Mouse (Mus musculus): ENCODE measurements around the gene Ndufv1. TPM values are rescaled to one million over a fixed set of nuclear protein-coding genes. Genes with fewer than 3 reads are reported as not detected.

Ndufv1 gene
- polyA plus RNA-seq, 1 experiment from 2014 or later, result 221 TPM

GRCm38 (mm10) chr19:4036327-4037045, 23.9 kb upstream of the Ndufv1 start:
- 72% methylated on average over 12 of the region's 12 CpGs for WGBS

GRCm38 (mm10) chr19:4033742-4034141, 21.1 kb upstream of the Ndufv1 start:
- Histone ChIP-seq H3K27me3 (ENCODE audit: low read depth, poor library complexity, severe bottlenecking) (no peaks in the 10 kb centered on the region), H3K36me3 (peaks cover 10% of the 10 kb centered on the region), H3K27ac (no peak overlapping the region), H3K4me3 (no peak overlapping the region), H3K9me3 (replicated peaks) (no peaks in the 10 kb centered on the region), H3K4me1 (peaks cover 21% of the 10 kb centered on the region)
- no peak for DNase-seq (ENCODE audit: low spot score)
- 79% methylated on average over 5 of the region's 5 CpGs for WGBS

More at GRCm38 (mm10) chr19:4036327-4037045, 23.9 kb upstream of the Ndufv1 start:
- Histone ChIP-seq H3K9me3 (replicated peaks) (no peaks in the 10 kb centered on the region), H3K4me1 (peaks cover 21% of the 10 kb centered on the region), H3K36me3 (peaks cover 10% of the 10 kb centered on the region), H3K27ac (no peak overlapping the region), H3K4me3 (peak overlapping the region; percentile 17), H3K27me3 (ENCODE audit: low read depth, poor library complexity, severe bottlenecking) (no peaks in the 10 kb centered on the region)
- DNase-seq (ENCODE audit: low spot score), result no peak

- no peak for DNase-seq (ENCODE audit: low spot score)
- H3K4me3 ChIP-seq, result no peak overlapping the region
- no peaks in the 10 kb centered on the region for H3K27me3 ChIP-seq (ENCODE audit: low read depth, poor library complexity, severe bottlenecking)
- H3K9me3 ChIP-seq (replicated peaks), result no peaks in the 10 kb centered on the region
- 84% methylated on average over 3 of the region's 3 CpGs for WGBS
- H3K27ac ChIP-seq, result no peak overlapping the region
- H3K4me1 ChIP-seq, result peaks cover 20% of the 10 kb centered on the region
- H3K36me3 ChIP-seq, result peaks cover 10% of the 10 kb centered on the region
Observed at GRCm38 (mm10) chr19:4033298-4033697, 20.7 kb upstream of the Ndufv1 start.

GRCm38 (mm10) chr19:4032668-4033067, 20.1 kb upstream of the Ndufv1 start:
- Histone ChIP-seq H3K27me3 (ENCODE audit: low read depth, poor library complexity, severe bottlenecking) (no peaks in the 10 kb centered on the region), H3K36me3 (peaks cover 10% of the 10 kb centered on the region), H3K4me3 (no peak overlapping the region), H3K4me1 (peaks cover 15% of the 10 kb centered on the region), H3K9me3 (replicated peaks) (no peaks in the 10 kb centered on the region), H3K27ac (no peak overlapping the region)
- WGBS, result 59% methylated on average over 7 of the region's 7 CpGs
- no peak for DNase-seq (ENCODE audit: low spot score)

GRCm38 (mm10) chr19:4027576-4027975, 15.0 kb upstream of the Ndufv1 start:
- Histone ChIP-seq H3K9me3 (replicated peaks) (0 out of 2 replicates have a peak, but pooled peaks cover 4% of the 10 kb centered on the region), H3K27me3 (ENCODE audit: low read depth, poor library complexity, severe bottlenecking) (no peaks in the 10 kb centered on the region), H3K36me3 (no peaks in the 10 kb centered on the region), H3K4me3 (no peak overlapping the region), H3K27ac (no peak overlapping the region), H3K4me1 (no peaks in the 10 kb centered on the region)
- no peak for DNase-seq (ENCODE audit: low spot score)

- Histone ChIP-seq H3K4me3 (no peak overlapping the region), H3K27ac (no peak overlapping the region), H3K9me3 (replicated peaks) (0 out of 2 replicates have a peak, but pooled peaks cover 4% of the 10 kb centered on the region), H3K4me1 (peaks cover 10% of the 10 kb centered on the region; the same call in 1 of the 2 replicates), H3K36me3 (no peaks in the 10 kb centered on the region), H3K27me3 (ENCODE audit: low read depth, poor library complexity, severe bottlenecking) (no peaks in the 10 kb centered on the region)
- DNase-seq (ENCODE audit: low spot score), result no peak
- WGBS, result 81% methylated on average over 7 of the region's 7 CpGs
Observed at GRCm38 (mm10) chr19:4023185-4023584, 10.6 kb upstream of the Ndufv1 start.

- H3K27ac ChIP-seq, result no peak overlapping the region
- peak; percentile 62 for DNase-seq (ENCODE audit: low spot score)
Observed at GRCm38 (mm10) chr19:4018743-4019583, 6.4 kb upstream of the Ndufv1 start.

GRCm38 (mm10) chr19:4017921-4018587, 5.4 kb upstream of the Ndufv1 start:
- Histone ChIP-seq H3K27ac (no peak overlapping the region), H3K36me3 (no peaks in the 10 kb centered on the region), H3K4me1 (peaks cover 16% of the 10 kb centered on the region; the same call in 1 of the 2 replicates), H3K27me3 (ENCODE audit: low read depth, poor library complexity, severe bottlenecking) (no peaks in the 10 kb centered on the region), H3K4me3 (no peak overlapping the region), H3K9me3 (replicated peaks) (no peaks in the 10 kb centered on the region)
- DNase-seq (ENCODE audit: low spot score), result no peak
- 66% methylated on average over 10 of the region's 10 CpGs for WGBS

More at GRCm38 (mm10) chr19:4018743-4019583, 6.4 kb upstream of the Ndufv1 start:
- H3K4me3 ChIP-seq, result no peak overlapping the region
- no peaks in the 10 kb centered on the region for H3K27me3 ChIP-seq (ENCODE audit: low read depth, poor library complexity, severe bottlenecking)
- peaks cover 10% of the 10 kb centered on the region; the same call in 1 of the 2 replicates for H3K4me1 ChIP-seq
- 41% methylated on average over 18 of the region's 18 CpGs for WGBS
- no peaks in the 10 kb centered on the region for H3K9me3 ChIP-seq (replicated peaks)
- no peaks in the 10 kb centered on the region for H3K36me3 ChIP-seq

- 63% methylated on average over 5 of the region's 5 CpGs for WGBS
- H3K27ac ChIP-seq, result no peak overlapping the region
Observed at GRCm38 (mm10) chr19:4015635-4016034, 3.0 kb upstream of the Ndufv1 start.

GRCm38 (mm10) chr19:4014802-4015201, 2.2 kb upstream of the Ndufv1 start:
- Histone ChIP-seq H3K9me3 (replicated peaks) (no peaks in the 10 kb centered on the region), H3K27me3 (ENCODE audit: low read depth, poor library complexity, severe bottlenecking) (no peaks in the 10 kb centered on the region), H3K4me1 (peaks cover 27% of the 10 kb centered on the region), H3K36me3 (peaks cover 13% of the 10 kb centered on the region), H3K27ac (no peak overlapping the region; the same call in 1 of the 2 replicates), H3K4me3 (no peak overlapping the region)
- DNase-seq (ENCODE audit: low spot score), result no peak

More at GRCm38 (mm10) chr19:4015635-4016034, 3.0 kb upstream of the Ndufv1 start:
- H3K4me3 ChIP-seq, result no peak overlapping the region
- no peaks in the 10 kb centered on the region for H3K27me3 ChIP-seq (ENCODE audit: low read depth, poor library complexity, severe bottlenecking)
- peaks cover 27% of the 10 kb centered on the region for H3K4me1 ChIP-seq
- H3K9me3 ChIP-seq (replicated peaks), result no peaks in the 10 kb centered on the region
- no peak for DNase-seq (ENCODE audit: low spot score)
- peaks cover 5% of the 10 kb centered on the region for H3K36me3 ChIP-seq

- WGBS, result 24% methylated on average over 9 of the region's 9 CpGs
- H3K9me3 ChIP-seq (replicated peaks), result no peaks in the 10 kb centered on the region
Observed at GRCm38 (mm10) chr19:4013066-4013465, 460 bp upstream of the Ndufv1 start.

GRCm38 (mm10) chr19:4011086-4011485, 1.5 kb downstream of the Ndufv1 start:
- Histone ChIP-seq H3K27me3 (ENCODE audit: low read depth, poor library complexity, severe bottlenecking) (no peaks in the 10 kb centered on the region), H3K9me3 (replicated peaks) (no peaks in the 10 kb centered on the region), H3K36me3 (peaks cover 50% of the 10 kb centered on the region), H3K27ac (no peak overlapping the region), H3K4me3 (no peak overlapping the region), H3K4me1 (peaks cover 17% of the 10 kb centered on the region)
- no peak for DNase-seq (ENCODE audit: low spot score)
- WGBS, result 92% methylated on average over 5 of the region's 5 CpGs

More at GRCm38 (mm10) chr19:4013066-4013465, 460 bp upstream of the Ndufv1 start:
- Histone ChIP-seq H3K27ac (peak overlapping the region; percentile 76), H3K36me3 (peaks cover 30% of the 10 kb centered on the region), H3K4me3 (peak overlapping the region; percentile 75), H3K27me3 (ENCODE audit: low read depth, poor library complexity, severe bottlenecking) (no peaks in the 10 kb centered on the region), H3K4me1 (peaks cover 17% of the 10 kb centered on the region)
- no peak for DNase-seq (ENCODE audit: low spot score)
